In genomic region chr6:115238031-115239027, GRCm38 (mm10) we compare ENCODE assay signal across 14 mouse cellular contexts. TPM values are rescaled to one million over a fixed set of nuclear protein-coding genes. Genes with fewer than 3 reads are reported as not detected.
DNase-seq lines count a peak whose midpoint lies in the region; ATAC-seq and TF ChIP-seq lines count a peak whose summit lies in the region.
"Had no signal": no experiment of that assay in that cellular context is flagged by ENCODE, and none has a peak within 500 bp of the region (broad histone marks: within the 10 kb centered on the region; RNA-seq: fewer than 3 reads in every experiment).

No protein-coding gene starts in this region.

- H3K4me3 ChIP-seq in heart, adult 2 months = no peak overlapping the region
- no peak overlapping the region for H3K4me3 ChIP-seq in intestine, postnatal 0 days (ENCODE audit: low read depth, low read length)
- no peak overlapping the region for H3K4me3 ChIP-seq in intestine, embryonic 15.5 days (replicated peaks)

- no peak for ATAC-seq in intestine, postnatal 0 days
- ATAC-seq in intestine, embryonic 15.5 days = no peak

- peak overlapping the region; percentile 89 for H3K27ac ChIP-seq in heart, adult 2 months
- H3K27ac ChIP-seq in intestine, postnatal 0 days (ENCODE audit: low read depth, low read length) = no peak overlapping the region
- H3K27ac ChIP-seq in intestine, embryonic 15.5 days = no peak overlapping the region

- H3K36me3 ChIP-seq in heart, adult 2 months (ENCODE audit: control insufficient read depth, insufficient read depth, low read length) = peaks cover 29% of the 10 kb centered on the region
- H3K36me3 ChIP-seq in intestine, postnatal 0 days (ENCODE audit: control insufficient read depth, insufficient read depth) = no peaks in the 10 kb centered on the region
- H3K36me3 ChIP-seq in intestine, embryonic 15.5 days = no peaks in the 10 kb centered on the region

- no peak overlapping the region for H3K4me2 ChIP-seq in intestine, postnatal 0 days (replicated peaks; ENCODE audit: low read depth)
- no peak overlapping the region for H3K4me2 ChIP-seq in intestine, embryonic 15.5 days (replicated peaks)

- intact Hi-C loops in heart, adult 2 months (cut with DNase I) = loop anchor here (10.0 kb wide), 1 partner anchor 766 kb away; no protein-coding TSS in a partner anchor

- H3K9me3 ChIP-seq in intestine, postnatal 0 days (ENCODE audit: control insufficient read depth) = no peaks in the 10 kb centered on the region
- H3K9me3 ChIP-seq in intestine, embryonic 15.5 days = no peaks in the 10 kb centered on the region

- 0 out of 2 replicates have a peak, but pooled peaks have one; percentile 2 for TF ChIP-seq CTCF in heart, adult 2 months (IDR thresholded peaks at IDR 0.05)
- no peak for TF ChIP-seq CTCF in intestine, postnatal 0 days (IDR thresholded peaks at IDR 0.05; ENCODE audit: low read depth)

- peak; percentile 64 for TF ChIP-seq POLR2A in heart, adult 2 months (IDR thresholded peaks at IDR 0.05; ENCODE audit: insufficient read depth, low read depth, low read length)

- H3K79me2 ChIP-seq in heart, adult 2 months (replicated peaks; ENCODE audit: control insufficient read depth, insufficient read depth, low read length) = no peaks in the 10 kb centered on the region

- H3K9ac ChIP-seq in heart, adult 2 months (ENCODE audit: low read depth, low read length) = no peak overlapping the region
- H3K9ac ChIP-seq in intestine, postnatal 0 days (ENCODE audit: low read depth, low read length) = no peak overlapping the region
- no peak overlapping the region for H3K9ac ChIP-seq in intestine, embryonic 15.5 days

- H3K4me1 ChIP-seq in heart, adult 2 months (ENCODE audit: control insufficient read depth, insufficient read depth, low read length) = peaks cover 33% of the 10 kb centered on the region
- H3K4me1 ChIP-seq in intestine, postnatal 0 days (replicated peaks; ENCODE audit: control insufficient read depth, insufficient read depth, low read length) = no peaks in the 10 kb centered on the region
- H3K4me1 ChIP-seq in intestine, embryonic 15.5 days (replicated peaks) = no peaks in the 10 kb centered on the region

- no peaks in the 10 kb centered on the region for H3K27me3 ChIP-seq in heart, adult 2 months (ENCODE audit: control insufficient read depth, insufficient read depth, low read length)
- no peaks in the 10 kb centered on the region for H3K27me3 ChIP-seq in intestine, postnatal 0 days (replicated peaks; ENCODE audit: control insufficient read depth, insufficient read depth, low read length)
- no peaks in the 10 kb centered on the region for H3K27me3 ChIP-seq in intestine, embryonic 15.5 days (replicated peaks)

- WGBS in heart, adult 2 months = 42% methylated on average over 9 of the region's 9 CpGs
- 84% methylated on average over 9 of the region's 9 CpGs for WGBS in intestine, postnatal 0 days
- 81% methylated on average over 9 of the region's 9 CpGs for WGBS in intestine, embryonic 15.5 days

- peak; percentile 63 to 76 for DNase-seq in heart, adult 2 months
- no peak for DNase-seq in heart, postnatal 4 days
- peak; percentile 100 for DNase-seq in adipocyte (ENCODE audit: low spot score)
- peak; percentile 94 for DNase-seq in cerebellum, adult 11-12 months
- DNase-seq in heart, adult 9 months (ENCODE audit: low spot score in 2 of 2) = peak; percentile 77 to 88
- DNase-seq: kidney, adult 11 months; thymus, postnatal 4 days had no signal

- peak; percentile 100 for TF ChIP-seq EP300 in heart, adult 2 months (IDR thresholded peaks at IDR 0.05; ENCODE audit: insufficient read depth, low read depth, low read length)

RNA-seq across cellular contexts. Expression of gene Gm17482, which starts 11.2 kb away (rescaled TPM):
- not detected for total RNA-seq in heart, adult 2 months (2021)
- not detected in 2 replicates for polyA plus RNA-seq in heart, adult 2 months (2012; rRNA removed)
- not detected for total RNA-seq in heart, postnatal 4 days (2021)
- polyA plus RNA-seq in intestine, postnatal 0 days (2015; fragmentation: Nextera tagmentation; extraction: Ambion mirVana) = not detected in 2 replicates
- polyA plus RNA-seq in intestine, embryonic 15.5 days (2015; fragmentation: Nextera tagmentation; extraction: Ambion mirVana) = not detected in 2 replicates
- total RNA-seq: heart, postnatal 10 days; layer of hippocampus, adult 18-20 months; megakaryocyte, adult 5-6 weeks had no signal
- polyA plus RNA-seq: embryonic facial prominence, embryonic 14.5 days; limb, embryonic 14.5 days had no signal

RNA-seq across cellular contexts. Expression of gene Timp4, which starts 13.7 kb away (rescaled TPM):
- total RNA-seq in heart, adult 2 months (2021) = 10 to 100 TPM; 29.9 to 41.5 TPM
- 24.6 and 37.7 TPM in 2 replicates for polyA plus RNA-seq in heart, adult 2 months (2012; rRNA removed)
- 1 to 10 TPM; 1.3 to 2.2 TPM for total RNA-seq in heart, postnatal 4 days (2021)
- 0.12 and 0.17 TPM in 2 replicates for polyA plus RNA-seq in intestine, postnatal 0 days (2015; fragmentation: Nextera tagmentation; extraction: Ambion mirVana)
- 0.44 and 0.45 TPM in 2 replicates for polyA plus RNA-seq in intestine, embryonic 15.5 days (2015; fragmentation: Nextera tagmentation; extraction: Ambion mirVana)

Comparison
In these comparisons a context has a peak if more than half of its experiments do, and no peak if none do; other contexts are left out.
1. RNA of gene Timp4, which starts 13.7 kb away (polyA plus RNA-seq): 24.6 to 37.7 TPM in heart, adult 2 months; 0.44 to 0.45 TPM in intestine, embryonic 15.5 days and 0.12 to 0.17 TPM in intestine, postnatal 0 days; every median in the first group is over 10 times any median in the second.